Mouse (Mus musculus): Measurements from ENCODE around the gene Fam171a1.

DNA sequence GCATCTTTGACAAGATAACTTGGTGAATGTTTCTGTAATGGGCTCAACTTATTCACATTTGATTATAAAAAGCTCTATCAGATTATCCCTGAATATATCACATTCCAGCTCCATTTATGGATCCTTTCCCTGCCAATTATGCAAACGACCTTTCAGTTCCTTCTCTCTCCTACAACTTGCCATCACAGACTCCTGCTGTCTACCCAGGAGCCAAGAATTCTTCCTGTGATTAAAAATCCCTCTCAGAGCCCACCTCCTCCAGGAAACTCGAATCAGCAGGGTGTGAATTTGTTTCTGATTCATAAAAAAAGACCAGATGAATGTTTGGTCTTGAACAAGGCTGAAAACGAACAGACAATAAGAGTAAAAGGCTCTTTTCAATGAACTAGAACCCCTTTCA is 153.9 kb downstream of the Fam171a1 start:
- TF ChIP-seq GATA1 (IDR thresholded peaks at IDR 0.05; ENCODE audit: borderline replicate concordance, low read length) (no peak), CTCF (IDR thresholded peaks at IDR 0.05; ENCODE audit: low read depth, low read length) (no peak), POLR2AphosphoS5 (IDR thresholded peaks at IDR 0.05; ENCODE audit: insufficient replicate concordance, low read depth, low read length) (no peak), TAL1 (conservative IDR thresholded peaks at IDR 0.05; ENCODE audit: low read depth, low read length) (no peak)

All from G1E (cell line).